Mouse (Mus musculus): Measurements from ENCODE around the gene Ntrk2. TPM values are rescaled to one million over a fixed set of nuclear protein-coding genes. Genes with fewer than 3 reads are reported as not detected.

Gene Ntrk2
- total RNA-seq, 4 experiments from 2014 or later, result 351 to 384 (median 372) TPM

DNA sequence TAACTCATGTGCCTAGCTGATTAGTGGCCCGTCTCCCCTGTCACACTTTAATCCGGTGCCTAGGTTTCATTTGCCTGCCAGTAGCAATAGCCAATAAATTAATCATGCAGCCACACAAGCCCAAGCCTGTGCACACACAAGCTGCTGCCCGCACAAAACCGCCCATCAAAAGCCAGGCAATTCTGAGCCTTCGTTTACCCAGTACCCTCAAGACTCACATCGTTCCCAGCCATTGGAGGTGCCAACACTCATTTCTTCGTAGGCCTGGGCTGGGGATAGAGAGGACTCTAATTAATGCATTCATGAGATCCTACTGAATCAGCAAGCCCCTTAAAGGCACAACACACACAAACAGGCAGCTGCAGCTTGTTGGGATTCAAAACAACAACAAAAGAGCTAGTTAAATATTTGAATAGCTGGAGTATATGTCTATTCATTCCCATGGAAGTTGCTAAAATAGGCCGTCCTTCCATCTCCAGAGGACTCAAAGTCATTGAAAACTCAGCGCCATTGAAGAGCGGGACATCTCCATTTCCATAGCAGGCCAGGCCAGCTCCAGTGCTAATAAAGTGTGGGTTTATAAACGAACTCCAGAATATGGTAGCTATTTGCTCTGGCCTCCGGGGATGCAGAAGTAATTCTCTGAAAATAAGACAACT is 158.5 kb downstream of the Ntrk2 start:
- DNase-seq (ENCODE audit: low spot score in 2 of 2), result no peak

DNA sequence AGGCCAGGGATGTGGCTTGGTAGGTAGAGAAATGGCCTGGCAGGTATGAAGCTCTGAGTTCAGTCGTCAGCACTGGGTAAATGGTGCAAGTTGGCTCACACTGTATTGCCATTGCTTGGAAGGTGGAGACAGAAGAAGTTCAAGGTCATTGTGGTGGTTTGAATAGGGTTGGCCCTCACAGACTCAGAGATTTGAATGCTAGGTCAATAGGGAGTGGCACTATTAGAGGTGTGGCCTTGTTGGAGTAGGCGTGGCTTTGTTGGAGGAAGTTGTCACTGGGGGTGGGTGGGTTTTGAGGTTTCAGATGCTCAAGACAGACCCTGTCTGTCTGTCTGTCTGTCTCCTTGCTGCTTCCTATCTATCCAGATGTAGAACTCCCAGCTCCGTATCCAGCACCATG is 159.5 kb downstream of the Ntrk2 start:
- no peak for DNase-seq (ENCODE audit: low spot score in 2 of 2)

DNA sequence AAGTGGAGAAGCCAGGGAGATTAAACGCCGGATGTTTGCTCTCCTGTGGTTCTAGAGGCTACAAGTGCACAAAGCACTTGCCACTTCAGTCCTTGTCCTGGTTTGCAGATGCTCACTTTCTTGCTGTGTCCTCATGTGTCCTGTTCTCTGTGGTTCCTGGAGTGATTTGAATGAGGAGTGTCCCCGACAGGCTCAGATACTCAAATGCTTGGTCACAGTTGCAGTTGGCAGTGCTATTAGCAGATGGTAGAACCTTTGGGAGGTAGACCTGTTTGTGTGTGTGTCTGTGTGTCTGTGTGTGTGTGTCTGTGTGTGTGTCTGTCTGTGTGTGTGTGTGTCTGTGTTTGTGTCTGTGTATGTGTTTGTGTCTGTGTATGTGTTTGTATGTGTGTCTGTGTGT is 160.1 kb downstream of the Ntrk2 start:
- DNase-seq (ENCODE audit: low spot score in 2 of 2), result no peak

DNA sequence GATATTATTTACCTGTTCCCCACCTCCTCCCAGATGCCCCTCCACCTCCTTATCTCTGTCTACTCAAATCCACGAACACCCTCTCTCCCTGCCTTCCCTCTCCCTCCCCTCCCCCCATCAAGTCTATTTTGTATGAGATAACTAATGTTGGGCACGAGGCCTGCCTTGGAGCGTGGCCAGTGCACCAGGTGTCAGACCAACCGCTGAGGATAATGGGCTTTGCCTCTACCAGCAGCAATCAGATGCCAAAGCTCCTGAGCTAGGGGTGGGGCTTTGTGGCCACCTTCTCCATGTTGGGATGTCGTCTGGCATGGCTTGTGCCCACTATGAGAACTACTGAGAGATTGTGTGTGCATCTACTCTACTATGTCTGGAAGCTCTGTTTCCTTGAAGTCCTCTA is 161.8 kb downstream of the Ntrk2 start:
- no peak for DNase-seq (ENCODE audit: low spot score in 2 of 2)

DNA sequence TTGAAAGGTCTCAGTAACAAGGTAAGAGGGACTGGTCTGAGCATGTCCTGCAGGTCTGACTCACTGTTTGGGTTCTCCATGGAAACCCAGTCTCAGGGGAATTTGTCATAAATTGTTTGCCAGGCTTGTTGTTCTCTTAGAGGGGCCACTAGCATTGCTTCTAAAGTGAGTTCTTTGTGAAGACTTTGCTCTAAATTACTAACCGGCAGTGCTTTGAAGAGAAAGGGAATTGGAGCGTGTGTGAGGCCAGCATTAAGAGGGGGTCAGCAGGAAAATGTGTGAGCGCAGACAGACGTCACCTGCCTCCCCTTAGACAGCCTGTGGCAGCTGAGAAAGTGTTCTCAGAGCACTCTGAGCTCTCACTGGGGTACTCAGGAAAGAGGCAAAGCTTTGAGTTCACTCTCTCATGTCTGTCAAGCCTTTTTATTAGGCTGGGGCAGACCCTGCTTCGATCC is 165.1 kb downstream of the Ntrk2 start:
- no peak for DNase-seq (ENCODE audit: low spot score in 2 of 2)

DNA sequence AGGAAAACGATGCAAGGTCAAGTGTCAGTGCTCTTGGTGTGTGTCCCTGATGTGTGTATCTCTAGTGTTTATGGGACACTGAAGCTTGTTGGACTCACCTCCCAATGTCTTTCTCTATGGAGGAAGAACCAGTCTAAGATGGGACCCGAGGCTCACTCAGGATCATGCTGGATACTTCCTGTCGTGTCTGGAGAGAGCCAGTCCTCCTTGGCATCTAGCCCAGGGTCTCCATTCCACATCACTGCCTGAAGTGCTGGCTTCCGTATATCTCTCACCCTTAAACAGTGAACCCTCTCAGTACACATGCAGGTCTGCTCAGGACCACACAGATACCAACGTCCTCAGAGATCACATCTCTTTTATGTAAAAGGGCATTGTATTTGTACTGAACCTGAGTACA is 166.1 kb downstream of the Ntrk2 start:
- DNase-seq (ENCODE audit: low spot score in 2 of 2), result no peak

DNA sequence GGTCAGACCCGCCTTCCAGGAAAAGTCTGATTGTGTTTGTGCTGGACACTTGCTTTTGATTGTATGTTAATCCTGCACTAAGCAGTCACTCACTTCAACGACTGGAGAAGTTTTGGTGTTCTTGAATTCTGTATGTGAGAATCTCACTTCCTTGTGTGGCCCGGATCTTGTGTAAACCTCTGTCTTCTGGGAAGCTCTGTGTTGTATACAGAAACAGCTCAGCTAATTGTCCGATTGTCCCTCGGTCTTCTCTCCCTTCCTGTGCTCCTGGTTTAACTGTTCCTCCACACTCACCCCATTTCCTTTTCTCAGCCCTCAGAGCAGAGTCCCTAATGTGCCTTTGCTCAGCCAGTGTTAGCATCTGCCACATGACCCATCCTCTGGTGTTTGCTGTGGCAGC is 190.1 kb downstream of the Ntrk2 start:
- no peak for DNase-seq (ENCODE audit: low spot score in 2 of 2)

DNA sequence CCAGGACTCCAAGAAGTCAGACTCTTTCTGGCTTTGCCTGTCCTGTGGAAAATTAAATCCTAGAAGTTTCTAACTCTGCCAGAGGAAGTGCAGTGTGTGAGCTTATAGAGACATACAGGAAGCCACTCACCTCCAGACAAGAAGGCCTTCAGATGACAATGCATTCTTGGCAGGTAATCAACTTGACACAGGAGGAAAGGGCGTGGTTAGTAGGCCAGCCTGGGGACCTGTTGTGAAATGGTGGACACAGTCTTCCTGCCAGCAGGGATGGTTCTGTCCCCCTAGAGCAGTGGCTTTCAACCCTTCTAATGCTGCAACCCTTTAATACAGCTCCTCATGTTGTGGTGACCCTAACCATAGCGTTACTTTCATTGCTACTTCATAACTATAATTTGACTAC is 191.4 kb downstream of the Ntrk2 start:
- no peak for DNase-seq (ENCODE audit: low spot score in 2 of 2)

DNA sequence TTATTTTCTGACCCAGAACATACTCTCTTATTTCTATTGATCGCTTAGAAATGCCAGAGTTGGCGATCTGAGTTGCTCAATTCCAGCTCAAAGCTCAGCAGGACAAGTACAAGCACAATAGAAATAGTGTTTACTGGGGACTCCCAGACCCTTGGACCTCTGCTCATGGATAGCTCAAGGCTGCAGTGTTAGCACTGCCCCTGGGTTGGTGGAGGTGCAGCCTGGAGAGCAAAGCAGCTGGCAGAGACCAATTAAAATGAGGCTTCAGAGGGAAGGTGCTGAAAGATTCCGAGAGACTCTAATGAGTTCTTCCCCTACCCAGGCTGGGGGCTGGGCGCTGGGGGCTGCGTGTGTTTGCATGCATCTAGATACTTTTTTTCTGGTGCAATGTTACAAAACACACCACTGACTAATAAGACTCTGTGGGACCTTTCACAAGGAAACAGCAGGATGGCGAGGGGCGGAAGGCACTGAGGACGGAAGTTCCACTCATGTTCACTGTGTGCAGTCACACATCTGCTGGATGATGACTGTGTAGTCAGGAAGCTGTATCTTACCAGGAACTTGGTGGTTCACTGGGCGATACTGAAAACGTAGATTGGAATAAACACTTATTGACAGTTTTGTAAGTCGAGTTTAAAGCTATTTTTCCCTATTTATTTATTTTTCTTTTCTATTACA is 193.1 kb downstream of the Ntrk2 start:
- no peak for DNase-seq (ENCODE audit: low spot score in 2 of 2)

DNA sequence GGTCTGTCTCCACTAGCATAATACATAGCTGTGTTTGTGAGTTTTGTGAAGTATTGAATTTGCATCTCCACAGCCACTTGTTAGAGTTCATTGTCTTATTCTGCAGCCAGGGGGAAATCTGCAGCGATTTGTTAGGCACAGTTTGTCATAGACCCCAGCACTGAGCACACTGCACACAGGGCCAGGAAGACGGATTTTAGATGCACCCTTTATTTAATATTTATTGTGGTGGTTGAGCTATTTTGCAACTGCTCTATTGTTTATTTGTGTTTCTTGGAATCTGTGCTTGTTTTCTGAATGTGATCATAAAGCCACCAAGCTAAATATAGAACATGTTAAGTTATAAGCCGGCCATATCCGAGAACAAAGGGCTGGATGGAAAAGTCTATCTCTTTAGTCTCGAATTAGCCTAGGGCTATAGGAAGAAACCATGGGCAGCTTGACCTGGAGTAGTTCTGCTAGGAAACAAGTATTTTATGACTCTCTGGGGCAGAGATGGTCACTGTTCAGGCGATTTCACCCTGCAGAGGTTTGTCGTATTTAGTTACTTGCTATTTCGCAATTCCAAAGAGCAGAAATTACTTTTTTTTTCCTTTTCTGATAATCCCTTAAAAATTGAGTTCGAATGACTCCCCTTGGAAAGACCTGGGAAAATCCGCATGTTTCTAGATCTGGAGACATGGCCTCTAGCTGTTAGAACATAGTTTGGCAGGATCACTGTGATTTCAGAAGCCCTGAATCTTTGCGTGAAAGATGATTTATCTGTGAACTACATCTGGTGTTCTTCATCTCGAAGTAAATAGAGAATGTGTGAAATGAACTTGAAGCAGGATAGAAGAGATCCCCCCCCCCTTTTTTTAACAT is 196.8 kb downstream of the Ntrk2 start:
- DNase-seq (ENCODE audit: low spot score in 2 of 2), result no peak

DNA sequence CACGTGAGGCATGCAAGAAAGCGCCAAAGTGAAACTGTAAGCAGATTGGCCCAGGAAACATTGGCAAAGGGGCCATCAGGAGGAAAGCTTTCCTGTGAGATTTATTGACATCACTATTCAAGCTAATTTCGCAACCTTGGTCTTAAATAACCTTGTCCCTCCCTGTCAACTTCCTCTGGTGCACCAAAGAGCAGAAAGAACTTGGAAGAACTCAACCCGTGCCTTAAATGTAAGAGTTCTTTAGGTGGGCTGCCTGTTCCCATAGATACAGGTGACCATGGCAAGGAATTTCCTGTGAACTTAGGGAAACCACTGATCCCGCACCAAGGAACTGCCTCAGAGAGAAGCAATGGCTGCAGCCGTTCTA is 197.4 kb downstream of the Ntrk2 start:
- no peak for DNase-seq (ENCODE audit: low spot score in 2 of 2)

DNA sequence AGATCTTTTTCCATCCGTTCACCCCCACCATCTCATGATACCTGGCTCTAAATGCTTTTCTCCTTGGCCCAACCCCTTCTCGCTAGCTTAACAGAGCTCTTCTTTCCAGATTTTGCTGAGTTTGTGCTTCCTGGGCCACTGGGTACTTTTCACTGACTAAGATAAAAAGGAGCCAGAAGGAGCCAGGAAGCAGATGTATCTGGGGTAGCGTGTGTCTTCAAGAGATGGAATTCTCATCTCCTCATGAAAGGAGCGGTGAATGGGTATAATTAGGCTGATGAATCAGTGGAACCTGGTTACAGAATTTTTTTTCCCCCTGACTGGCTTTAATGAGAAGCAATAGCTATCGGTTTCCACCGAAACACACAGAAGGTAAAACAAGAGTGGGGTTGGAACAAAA is 198.2 kb downstream of the Ntrk2 start:
- no peak for DNase-seq (ENCODE audit: low spot score in 2 of 2)

DNA sequence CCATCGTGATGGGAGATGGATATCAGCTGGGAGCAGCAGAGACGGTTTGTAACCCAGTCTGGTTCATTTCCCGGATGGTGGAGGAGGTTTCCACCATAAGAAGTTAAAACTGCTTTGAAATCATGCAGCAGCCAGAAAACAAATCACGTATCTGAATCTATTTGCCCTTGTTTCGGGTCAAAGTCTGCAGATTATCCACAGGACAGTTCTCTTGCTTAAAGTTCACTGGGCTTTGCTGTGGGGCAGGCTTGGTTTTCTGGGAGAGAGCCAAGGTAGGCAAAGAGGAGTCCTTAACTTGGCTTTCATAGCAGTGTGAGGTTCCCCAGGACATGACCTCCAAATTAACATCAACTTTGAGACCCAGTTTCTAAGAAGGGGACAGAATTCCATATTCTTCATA is 203.5 kb downstream of the Ntrk2 start:
- DNase-seq (ENCODE audit: low spot score in 2 of 2), result no peak

DNA sequence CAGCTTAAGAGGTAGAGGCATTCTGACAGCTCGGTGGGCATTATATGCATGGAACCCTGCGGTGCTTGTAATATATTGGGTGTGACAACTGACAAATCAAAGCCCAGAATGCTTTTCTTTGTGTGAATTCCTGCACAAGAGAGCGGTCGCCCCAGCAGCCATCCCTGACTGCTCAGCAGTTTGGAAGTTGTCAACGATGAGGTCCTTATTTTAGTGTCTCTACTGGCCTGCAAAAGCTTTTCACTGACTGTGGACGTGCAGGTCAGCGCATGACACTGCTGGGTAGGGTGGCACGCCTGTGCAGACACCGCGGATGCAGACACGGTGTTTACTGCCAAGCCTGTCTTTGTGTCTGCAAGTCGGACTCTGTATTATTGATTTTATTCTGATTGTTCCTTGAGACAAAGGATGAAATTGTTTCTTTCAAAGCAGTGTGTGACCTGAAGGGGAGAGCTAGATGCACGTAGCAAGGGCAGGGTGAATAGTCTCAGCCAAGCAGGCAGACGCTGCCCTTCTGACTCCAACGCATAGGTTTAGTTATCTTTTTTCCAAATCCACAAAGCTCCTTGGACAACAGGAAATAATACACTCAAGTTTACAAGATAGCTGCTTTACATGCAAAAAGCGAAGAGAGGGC is 204.6 kb downstream of the Ntrk2 start:
- no peak for DNase-seq (ENCODE audit: low spot score in 2 of 2)

DNA sequence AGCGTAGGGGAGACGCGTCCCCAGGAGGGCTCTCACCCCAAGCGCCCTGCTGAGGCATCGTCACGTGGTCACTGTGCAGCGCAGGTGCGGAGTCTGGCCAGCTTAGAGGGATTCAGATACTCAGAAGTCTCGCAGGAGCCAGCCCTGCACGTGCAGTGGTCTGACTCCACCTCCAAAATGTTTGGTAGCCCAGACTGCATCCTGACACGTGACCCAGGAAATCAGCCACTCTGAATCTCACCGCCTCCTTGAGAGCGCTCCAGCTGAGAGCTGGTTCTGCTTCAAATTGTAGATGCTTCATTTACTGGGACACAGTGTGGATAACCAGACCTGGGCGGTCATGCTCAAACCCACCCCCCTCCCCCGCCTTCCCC is 205.1 kb downstream of the Ntrk2 start:
- DNase-seq (ENCODE audit: low spot score in 2 of 2), result peak; percentile 47 to 89

DNA sequence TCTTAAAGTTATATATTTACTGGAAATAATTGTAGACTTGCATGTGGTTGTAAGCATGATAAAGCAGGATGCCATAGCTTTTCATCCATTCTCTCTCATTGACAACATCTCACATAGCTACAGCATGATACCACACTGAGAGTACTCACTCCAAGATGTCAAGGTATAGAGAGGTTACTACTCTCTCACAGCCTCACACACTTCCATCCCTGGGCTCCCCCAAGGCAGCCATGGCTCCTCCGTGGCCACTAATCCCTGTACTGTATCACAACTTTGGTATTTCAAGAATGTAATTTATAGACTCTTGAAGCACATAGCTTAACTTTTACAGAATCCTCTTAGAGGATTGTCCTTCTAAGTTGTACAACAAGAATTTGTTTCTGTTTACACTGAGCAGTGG is 209.0 kb downstream of the Ntrk2 start:
- DNase-seq (ENCODE audit: low spot score in 2 of 2), result no peak

DNA sequence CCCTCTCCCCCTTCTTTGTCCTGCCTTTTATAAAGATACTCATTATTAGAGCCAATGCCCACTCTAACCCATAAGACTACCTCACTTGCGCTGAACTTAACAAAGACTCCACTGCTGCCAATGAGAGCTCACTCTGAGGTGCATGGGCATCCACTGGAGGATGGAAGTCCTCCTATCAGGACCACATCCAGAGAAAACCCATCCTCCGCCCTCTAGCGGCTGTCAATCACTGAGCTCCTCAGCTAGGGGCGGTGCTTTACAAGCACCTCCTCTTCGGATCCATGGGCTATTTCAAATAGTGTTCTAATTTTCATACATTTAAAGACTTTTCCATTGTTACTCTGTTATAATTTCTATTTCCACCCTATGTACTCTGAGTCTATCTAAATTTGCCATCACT is 210.8 kb downstream of the Ntrk2 start:
- DNase-seq (ENCODE audit: low spot score in 2 of 2), result no peak

DNA sequence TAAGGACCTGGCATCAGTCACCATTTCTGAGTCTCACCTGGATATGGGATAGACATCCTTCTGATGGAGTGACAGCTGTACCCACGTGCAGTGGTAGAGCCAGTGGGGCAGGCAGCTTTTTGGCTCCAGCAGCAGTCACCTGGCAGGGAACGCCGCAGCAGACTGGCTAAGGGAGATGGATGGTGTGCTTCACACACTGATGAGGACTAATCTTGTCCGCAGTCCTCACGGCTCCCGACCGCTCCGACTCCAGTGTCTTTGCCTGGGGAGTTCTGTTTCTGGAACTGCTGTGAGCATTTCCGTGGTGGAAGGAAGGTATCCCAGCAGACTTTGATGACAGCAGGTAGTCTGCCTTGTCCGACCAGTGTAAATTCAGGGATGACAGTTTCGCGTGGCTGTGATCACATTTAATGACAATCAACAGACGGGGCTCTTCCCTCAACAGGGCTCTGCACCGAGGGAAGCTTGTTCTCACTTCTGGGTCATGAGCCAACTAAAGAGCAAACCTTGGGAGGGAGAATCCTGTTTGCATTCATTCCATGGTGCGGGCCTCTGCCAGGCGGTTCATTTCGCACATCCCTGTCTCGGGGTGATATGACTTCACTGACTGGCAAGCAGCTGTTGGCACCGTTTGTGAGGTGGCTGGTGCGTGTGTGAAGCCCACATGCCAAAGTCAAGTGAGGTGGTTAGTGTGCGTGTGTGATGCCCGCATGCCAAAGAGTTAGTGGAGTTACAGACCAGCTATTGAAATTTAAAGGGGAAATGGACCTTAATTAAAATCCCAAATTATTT is 216.1 kb downstream of the Ntrk2 start:
- DNase-seq (ENCODE audit: low spot score in 2 of 2), result no peak

DNA sequence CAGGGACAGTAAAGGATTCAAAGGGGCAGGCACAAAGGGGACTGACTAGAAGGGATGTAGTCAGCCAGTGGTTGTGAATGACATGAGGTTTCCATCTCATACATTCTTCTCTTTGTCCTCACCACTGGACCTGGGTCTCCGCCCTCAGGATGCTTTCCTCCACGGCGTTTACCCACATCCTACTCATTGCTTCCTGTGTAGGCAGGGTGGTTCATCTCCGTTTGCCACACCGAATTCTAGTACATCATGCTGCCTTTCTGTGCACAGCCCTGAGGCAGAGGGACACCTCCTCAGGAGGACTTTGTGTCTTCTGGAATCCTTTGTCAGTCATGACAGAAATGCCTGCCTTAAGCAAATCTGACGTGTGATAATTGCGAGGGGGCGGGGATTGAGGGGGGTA is 219.3 kb downstream of the Ntrk2 start:
- DNase-seq (ENCODE audit: low spot score in 2 of 2), result no peak

DNA sequence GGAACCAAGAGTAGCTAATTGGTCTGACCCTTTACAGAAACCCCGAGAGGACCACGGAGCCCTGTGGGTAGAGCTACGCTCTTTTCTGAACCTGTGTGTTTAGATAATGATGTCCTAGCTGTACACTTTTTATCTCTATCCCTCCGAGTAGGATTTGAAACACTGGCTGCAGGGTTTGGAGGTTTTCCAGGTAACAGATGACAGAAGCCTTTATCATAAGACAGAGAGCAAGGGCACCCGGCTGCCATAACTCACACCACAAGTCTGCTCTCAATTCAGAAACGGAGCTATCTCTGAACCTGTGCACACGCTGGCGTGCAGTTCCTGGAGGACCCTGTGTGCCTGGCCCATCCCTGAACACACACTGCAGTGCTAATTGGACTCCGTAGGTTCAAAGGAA is 221.1 kb downstream of the Ntrk2 start:
- no peak for DNase-seq (ENCODE audit: low spot score in 2 of 2)

DNA sequence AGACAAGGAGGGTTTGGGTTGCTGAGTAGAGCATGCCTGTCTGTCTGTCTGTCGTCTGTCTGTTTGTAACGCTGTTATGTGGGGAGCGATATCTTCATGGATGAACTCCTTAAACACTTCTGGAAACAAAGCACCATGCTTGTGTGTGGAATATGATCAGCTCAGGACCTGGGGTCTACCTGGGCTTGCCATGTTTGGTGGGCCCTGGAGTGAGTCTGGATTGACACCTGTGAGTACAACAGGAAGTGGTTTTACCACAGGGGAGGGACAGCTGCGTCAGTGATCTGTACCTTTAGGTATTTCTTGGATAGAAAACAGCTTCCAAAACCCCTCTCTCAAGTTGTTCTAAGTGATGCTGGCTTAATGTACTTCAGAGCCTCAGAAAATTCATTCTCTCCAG is 222.2 kb downstream of the Ntrk2 start:
- DNase-seq (ENCODE audit: low spot score in 2 of 2), result no peak
